Mouse (Mus musculus) forebrain, embryonic 14.5 days (tissue): ENCODE data around the gene Kcmf1. TPM values are rescaled to one million over a fixed set of nuclear protein-coding genes. Genes with fewer than 3 reads are reported as not detected.

ENCODE experiments used
- ATAC-seq: fragments of 200-750 bp; cut with Nextera tagmentation; 2 replicates; pipeline ENCODE4 v1.8.0; 2017; ENCODE audit warnings: mild to moderate bottlenecking, moderate library complexity
- DNase-seq: peaks from one replicate; pipeline ENCODE4 v3.0.0-alpha.2; 2015; ENCODE audit warnings: low spot score
- H3K27ac ChIP-seq: fragments of 300-500 bp; sonication (generic); 2 replicates; pipeline ENCODE4 v1.5.1; 2014; ENCODE audit warnings: low read depth, mild to moderate bottlenecking, control low read depth, low read length, moderate library complexity
- H3K27me3 ChIP-seq: fragments of 300-500 bp; sonication (generic); replicated peaks from 2 replicates; pipeline ENCODE4 v1.6.1; 2014; ENCODE audit warnings: low read length, control low read depth, mixed read lengths; ENCODE audit not compliant: control insufficient read depth, insufficient read depth
- H3K36me3 ChIP-seq: fragments of 300-500 bp; sonication (generic); 2 replicates; pipeline ENCODE4 v1.6.1; 2014; ENCODE audit warnings: low read length, control low read depth; ENCODE audit not compliant: control insufficient read depth, insufficient read depth
- H3K4me1 ChIP-seq: fragments of 300-500 bp; sonication (generic); 2 replicates; pipeline ENCODE4 v1.6.1; 2014; ENCODE audit warnings: antibody characterized with exemption, low read length, control low read depth; ENCODE audit not compliant: control insufficient read depth, insufficient read depth
- H3K4me2 ChIP-seq: fragments of 300-500 bp; sonication (generic); 2 replicates; pipeline ENCODE4 v1.6.1; 2014; ENCODE audit warnings: mild to moderate bottlenecking, control low read depth, low read length
- H3K4me3 ChIP-seq: fragments of 300-500 bp; sonication (generic); 2 replicates; pipeline ENCODE4 v1.5.1; 2014; ENCODE audit warnings: low read depth, low read length, control low read depth
- H3K9ac ChIP-seq: fragments of 300-500 bp; sonication (generic); 2 replicates; pipeline ENCODE4 v1.6.1; 2014; ENCODE audit warnings: mild to moderate bottlenecking, low read length, control low read depth, moderate library complexity
- H3K9me3 ChIP-seq: fragments of 300-500 bp; sonication (generic); replicated peaks from 2 replicates; pipeline ENCODE4 v1.6.1; 2016; ENCODE audit warnings: low read length, control low read depth, mixed read lengths; ENCODE audit not compliant: control insufficient read depth
- WGBS: fragments of 180-500 bp; shearing (Covaris S2); extraction: QIAGEN DNeasy Blood & Tissue Kit; methylation state at CpG from one replicate; pipeline ENCODE4 v1.1.7; 2014; 5-methylcytosine and 5-hydroxymethylcytosine counted together
- polyA plus RNA-seq: library from polyadenylated mRNA; unstranded; fragments of >200 nt; fragmentation: Nextera tagmentation; extraction: Ambion mirVana; gene quantifications from 2 replicates; pipeline ENCODE4 v1.2.1, GENCODE M21; 2014

The Kcmf1 gene
- 33.4 and 34.1 TPM in 2 replicates for polyA plus RNA-seq

DNA sequence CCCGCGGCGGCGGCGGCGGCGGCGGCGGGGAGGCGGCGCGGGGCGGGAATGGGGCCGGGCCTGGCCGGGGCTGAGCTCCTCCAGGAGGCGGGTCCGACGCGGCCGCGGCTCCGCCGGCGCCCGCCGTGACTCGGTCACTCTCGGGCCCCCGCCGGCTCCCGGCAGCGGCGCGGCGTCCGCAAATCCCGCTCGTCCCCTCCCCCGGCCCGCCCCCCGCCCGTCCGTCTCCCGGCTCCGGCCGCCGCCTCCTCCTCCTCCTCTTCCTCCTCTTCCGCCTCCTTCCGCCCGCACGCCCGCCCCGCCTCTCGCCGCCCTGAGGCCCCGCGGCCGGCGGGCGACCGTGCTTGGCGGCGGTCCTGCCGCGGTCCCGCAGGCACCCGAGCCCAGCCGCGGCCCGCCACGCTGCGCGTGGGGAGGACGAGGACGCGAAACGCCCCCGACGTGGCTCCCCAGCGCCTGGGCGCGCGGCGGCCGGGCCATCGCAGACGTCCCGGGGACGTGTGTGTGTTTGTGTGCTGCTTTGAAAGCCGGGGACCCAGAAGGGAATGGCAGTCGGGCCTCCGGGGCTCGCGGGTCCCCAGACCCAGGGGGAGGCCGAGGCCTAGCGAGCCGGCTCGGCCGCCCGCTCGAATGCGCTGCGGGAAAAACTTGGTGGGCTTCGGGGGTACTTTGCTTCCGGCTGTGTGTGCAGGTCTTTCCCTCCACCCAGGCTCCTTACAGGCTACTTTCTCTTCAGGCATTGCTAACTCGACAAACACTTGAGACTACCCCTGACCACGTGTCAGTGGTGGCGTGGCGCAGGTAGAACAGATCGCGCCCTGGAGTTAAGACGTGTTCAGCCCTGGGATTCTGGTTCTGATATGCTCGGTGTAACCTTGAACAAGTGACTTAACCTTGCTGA is at the start of gene Kcmf1:
Kcmf1 (minus strand) TSS at position 199 of the 901 bp plus-strand sequence.
- H3K4me2 ChIP-seq, result peak within 1 kb of the TSS; percentile 60
- no peaks in the 10 kb centered on the region for H3K27me3 ChIP-seq
- ATAC-seq, result peak; percentile 81
- peak within 1 kb of the TSS; percentile 97 for H3K27ac ChIP-seq
- H3K36me3 ChIP-seq, result no peaks in the 10 kb centered on the region
- 0% methylated on average over 70 of the region's 113 CpGs for WGBS
- DNase-seq, result peak; percentile 66
- peak within 1 kb of the TSS; percentile 98 for H3K4me3 ChIP-seq
- H3K9me3 ChIP-seq, result no peaks in the 10 kb centered on the region
- peaks cover 11% of the 10 kb centered on the region; the same call in 1 of the 2 replicates for H3K4me1 ChIP-seq
- H3K9ac ChIP-seq, result peak within 1 kb of the TSS; percentile 99

DNA sequence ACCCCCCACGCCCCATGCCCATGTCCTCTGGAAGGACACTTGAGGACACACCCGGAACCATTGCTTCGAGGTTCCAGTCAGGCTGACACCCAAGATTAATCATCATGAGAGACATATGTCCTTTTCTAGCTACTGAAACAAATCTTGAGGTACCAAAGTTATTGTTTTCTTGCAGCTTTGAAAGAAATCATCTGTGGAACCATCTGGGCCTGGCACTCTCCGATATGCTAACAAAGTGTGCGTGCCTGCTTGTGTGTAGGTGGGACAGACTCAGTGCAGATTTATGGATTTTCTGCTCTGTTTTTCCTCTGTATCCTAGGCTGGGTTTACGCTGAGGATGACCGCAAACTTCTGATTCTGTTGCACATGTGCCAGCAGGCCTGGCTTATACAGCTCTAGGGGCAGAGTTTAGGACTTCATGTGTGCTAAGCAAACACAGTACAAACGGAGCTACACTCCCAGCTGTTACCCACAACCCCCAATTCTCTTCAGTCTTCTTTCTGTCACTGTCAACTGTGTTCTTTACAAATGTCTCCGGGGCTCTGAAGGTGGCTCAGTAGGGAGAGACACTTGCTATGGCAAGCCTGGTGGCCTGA is 49.5 kb upstream of the Kcmf1 start:
- DNase-seq (peak; percentile 38), ATAC-seq (peak; percentile 44; the same call in 1 of the 2 replicates)
- 82% methylated on average over 9 of the region's 9 CpGs for WGBS

DNA sequence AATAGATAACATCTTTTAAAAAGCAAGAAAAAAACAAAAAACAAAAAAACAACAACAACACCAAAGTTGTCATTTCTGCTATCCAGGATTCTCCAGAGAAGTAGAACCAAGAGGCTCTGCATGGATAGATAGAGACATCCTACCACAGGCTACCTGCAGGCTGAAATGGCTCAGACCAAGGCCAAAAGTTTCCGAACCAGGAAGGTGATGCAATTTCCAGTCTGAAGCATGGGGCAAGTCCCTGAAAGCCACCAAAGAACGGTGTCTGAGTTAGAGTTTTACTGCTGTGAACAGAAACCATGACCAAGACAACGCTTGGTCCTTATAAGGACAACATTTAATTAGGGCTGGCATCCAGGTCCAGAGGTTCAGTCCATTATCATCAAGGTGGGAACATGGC is 48.6 kb upstream of the Kcmf1 start:
- no peaks in the 10 kb centered on the region for H3K9me3 ChIP-seq
- ATAC-seq (no peak), DNase-seq (no peak)
- H3K27me3 ChIP-seq, result no peaks in the 10 kb centered on the region
- 91% methylated on average over 3 of the region's 3 CpGs for WGBS
- H3K36me3 ChIP-seq, result no peaks in the 10 kb centered on the region
- H3K4me1 ChIP-seq, result no peaks in the 10 kb centered on the region
- H3K9ac ChIP-seq, result no peak overlapping the region
- H3K4me3 ChIP-seq, result no peak overlapping the region
- no peak overlapping the region for H3K27ac ChIP-seq
- no peak overlapping the region for H3K4me2 ChIP-seq

More for the DNA sequence above, 49.5 kb upstream of the Kcmf1 start:
- no peak overlapping the region for H3K9ac ChIP-seq
- no peaks in the 10 kb centered on the region for H3K4me1 ChIP-seq
- H3K4me2 ChIP-seq, result no peak overlapping the region
- H3K27me3 ChIP-seq, result no peaks in the 10 kb centered on the region
- H3K4me3 ChIP-seq, result no peak overlapping the region
- H3K36me3 ChIP-seq, result no peaks in the 10 kb centered on the region
- no peak overlapping the region for H3K27ac ChIP-seq
- no peaks in the 10 kb centered on the region for H3K9me3 ChIP-seq

DNA sequence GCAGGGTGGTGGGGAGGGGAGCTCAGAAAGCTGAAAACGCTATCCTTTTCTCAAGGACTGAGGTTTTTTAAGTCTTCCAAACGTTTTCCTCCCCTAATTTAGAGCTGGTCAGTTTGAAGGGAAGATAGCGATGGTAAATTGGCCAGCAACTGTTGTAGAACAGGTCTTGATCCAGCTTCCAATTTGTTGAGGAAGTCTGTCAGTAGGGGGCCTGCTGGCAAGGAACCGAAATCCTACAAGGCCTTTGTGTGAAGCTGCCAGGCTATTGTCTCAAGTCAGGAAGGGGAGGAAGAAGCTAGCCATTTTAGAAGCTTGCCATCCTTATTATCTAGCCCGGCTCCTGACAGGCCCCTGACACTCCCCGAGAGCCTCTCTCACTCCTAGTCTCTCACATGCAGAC is 48.2 kb upstream of the Kcmf1 start:
- DNase-seq, result peak; percentile 15
- ATAC-seq, result no peak
- H3K4me3 ChIP-seq, result no peak overlapping the region
- H3K36me3 ChIP-seq, result no peaks in the 10 kb centered on the region
- no peak overlapping the region for H3K27ac ChIP-seq
- no peaks in the 10 kb centered on the region for H3K4me1 ChIP-seq
- WGBS, result 29% methylated on average over 6 of the region's 6 CpGs
- H3K9me3 ChIP-seq, result no peaks in the 10 kb centered on the region
- no peaks in the 10 kb centered on the region for H3K27me3 ChIP-seq
- no peak overlapping the region for H3K9ac ChIP-seq
- H3K4me2 ChIP-seq, result no peak overlapping the region

DNA sequence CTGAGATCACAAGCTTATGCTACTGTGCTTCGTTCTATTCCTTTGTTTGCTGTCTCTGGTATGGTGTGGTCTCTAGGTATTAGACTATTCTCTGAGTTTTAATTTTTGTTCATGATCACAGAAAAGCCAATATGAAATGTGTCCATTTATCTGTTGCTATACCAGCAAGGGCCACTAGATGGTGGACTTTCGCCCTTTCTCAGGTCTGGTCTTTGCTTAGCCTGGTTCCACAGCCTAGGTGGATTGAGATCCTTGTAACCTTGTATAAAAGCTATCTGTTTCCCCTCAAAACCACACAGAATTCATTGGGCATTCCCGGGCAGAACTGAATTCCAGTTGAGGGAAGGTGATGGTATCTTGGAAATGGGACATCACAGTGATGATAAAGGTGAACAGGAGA is 40.7 kb upstream of the Kcmf1 start:
- peak; percentile 72 for ATAC-seq
- no peaks in the 10 kb centered on the region for H3K27me3 ChIP-seq

DNA sequence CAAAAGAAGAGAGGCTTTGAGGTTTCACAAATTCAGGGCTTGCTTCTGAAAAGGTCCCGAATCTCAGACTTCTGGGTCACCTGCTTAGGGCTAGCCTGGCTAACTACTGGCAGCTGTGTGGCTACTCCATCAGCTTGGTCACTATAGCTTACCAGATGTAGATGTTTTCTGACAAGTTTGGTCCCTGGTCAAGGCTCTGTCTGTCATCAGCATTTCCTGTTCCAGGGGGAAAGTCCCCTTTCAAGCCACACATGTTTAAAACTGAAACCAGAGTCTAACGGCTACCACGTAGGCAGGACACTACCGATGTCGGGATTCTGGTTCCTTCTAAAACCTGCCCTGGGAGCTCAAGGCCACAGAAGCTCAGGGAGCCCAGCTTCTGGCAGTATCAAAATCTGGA is 38.1 kb upstream of the Kcmf1 start:
- 86% methylated on average over 5 of the region's 5 CpGs for WGBS
- Histone ChIP-seq H3K27ac (no peak overlapping the region), H3K9me3 (no peaks in the 10 kb centered on the region), H3K27me3 (no peaks in the 10 kb centered on the region), H3K36me3 (no peaks in the 10 kb centered on the region), H3K4me1 (no peaks in the 10 kb centered on the region), H3K4me2 (no peak overlapping the region), H3K9ac (no peak overlapping the region), H3K4me3 (no peak overlapping the region)
- ATAC-seq (no peak), DNase-seq (no peak)

More for the DNA sequence above, 40.7 kb upstream of the Kcmf1 start:
- 8% methylated on average over 3 of the region's 3 CpGs for WGBS
- Histone ChIP-seq H3K36me3 (no peaks in the 10 kb centered on the region), H3K9ac (no peak overlapping the region), H3K27ac (no peak overlapping the region), H3K4me1 (no peaks in the 10 kb centered on the region), H3K9me3 (no peaks in the 10 kb centered on the region), H3K4me2 (no peak overlapping the region), H3K4me3 (no peak overlapping the region)
- peak; percentile 78 for DNase-seq

DNA sequence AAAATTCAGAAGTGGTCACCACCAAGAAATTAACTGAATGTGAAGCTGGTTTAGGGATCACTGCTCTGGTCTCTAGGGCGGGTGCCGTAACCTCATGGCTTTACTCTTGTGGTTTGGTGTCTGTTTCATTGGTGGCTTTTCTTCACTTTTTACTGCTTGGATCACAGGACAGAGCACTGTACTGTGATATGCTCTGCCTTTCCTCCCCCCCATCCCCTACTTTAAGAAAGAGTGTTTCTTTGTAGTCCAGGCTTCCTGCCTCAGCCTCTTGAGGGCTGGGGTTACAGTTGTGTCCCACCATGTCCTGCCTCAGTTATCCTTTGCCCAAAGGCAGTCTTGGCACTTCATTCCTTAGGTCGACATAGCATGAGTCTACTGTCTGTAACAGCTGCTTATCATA is 37.7 kb upstream of the Kcmf1 start:
- 85% methylated on average over 3 of the region's 3 CpGs for WGBS
- no peak overlapping the region for H3K4me2 ChIP-seq
- H3K9me3 ChIP-seq, result no peaks in the 10 kb centered on the region
- no peaks in the 10 kb centered on the region for H3K4me1 ChIP-seq
- ATAC-seq, result no peak
- H3K27me3 ChIP-seq, result no peaks in the 10 kb centered on the region
- no peak overlapping the region for H3K4me3 ChIP-seq
- DNase-seq, result no peak
- H3K9ac ChIP-seq, result no peak overlapping the region
- no peaks in the 10 kb centered on the region for H3K36me3 ChIP-seq
- no peak overlapping the region for H3K27ac ChIP-seq

DNA sequence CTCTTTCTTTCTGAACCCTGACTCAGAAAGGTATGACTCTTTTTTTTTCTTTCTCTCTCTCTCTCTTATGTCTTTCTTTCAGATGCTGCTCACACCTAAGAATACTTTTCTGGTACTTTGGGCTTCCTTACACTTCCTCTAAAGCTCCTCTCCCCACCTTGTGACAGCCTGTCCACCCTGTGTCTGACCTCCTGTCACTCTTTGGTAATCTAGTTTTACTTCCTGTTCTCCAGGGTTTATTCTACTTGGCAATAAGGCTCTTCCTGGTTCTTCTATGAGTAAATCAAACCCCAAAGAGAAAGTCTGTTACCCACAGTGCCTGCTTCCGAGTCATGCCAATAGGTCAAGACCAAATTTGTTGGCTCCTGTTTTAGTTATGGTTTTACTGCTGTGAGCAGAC is 33.2 kb upstream of the Kcmf1 start:
- WGBS, result 93% methylated on average over 1 of the region's 1 CpGs
- H3K4me3 ChIP-seq, result no peak overlapping the region
- no peak overlapping the region for H3K4me2 ChIP-seq
- no peak overlapping the region for H3K27ac ChIP-seq
- DNase-seq, result no peak
- no peak for ATAC-seq
- H3K9me3 ChIP-seq, result no peaks in the 10 kb centered on the region
- H3K36me3 ChIP-seq, result no peaks in the 10 kb centered on the region
- no peak overlapping the region for H3K9ac ChIP-seq
- no peaks in the 10 kb centered on the region for H3K4me1 ChIP-seq
- no peaks in the 10 kb centered on the region for H3K27me3 ChIP-seq

DNA sequence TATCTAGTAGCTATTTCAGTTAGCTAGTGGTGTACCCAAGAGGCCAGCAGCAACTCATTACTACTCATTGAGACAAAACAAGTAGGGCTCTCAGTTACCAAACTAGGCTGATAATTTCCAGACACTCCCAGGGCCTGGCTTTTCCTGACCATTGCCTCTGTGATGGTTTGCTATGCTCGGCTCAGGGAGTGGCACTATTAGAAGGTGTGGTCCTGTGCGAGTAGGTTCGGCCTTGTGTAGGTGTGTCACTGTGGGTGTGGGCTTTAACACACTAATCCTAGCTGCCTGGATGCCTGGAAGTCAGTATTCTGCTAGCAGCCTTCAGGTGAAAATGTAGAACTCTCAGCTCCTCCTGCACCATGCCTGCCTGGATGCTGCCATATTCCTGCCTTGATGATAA is 31.8 kb upstream of the Kcmf1 start:
- Histone ChIP-seq H3K36me3 (no peaks in the 10 kb centered on the region), H3K4me3 (no peak overlapping the region), H3K4me2 (no peak overlapping the region), H3K9ac (no peak overlapping the region), H3K9me3 (no peaks in the 10 kb centered on the region), H3K27me3 (no peaks in the 10 kb centered on the region), H3K4me1 (no peaks in the 10 kb centered on the region; the same call in 1 of the 2 replicates), H3K27ac (no peak overlapping the region)
- DNase-seq, result no peak
- 93% methylated on average over 3 of the region's 3 CpGs for WGBS
- no peak for ATAC-seq
